Comparison of ENCODE assay signal across 26 mouse cellular contexts in the genomic region with DNA sequence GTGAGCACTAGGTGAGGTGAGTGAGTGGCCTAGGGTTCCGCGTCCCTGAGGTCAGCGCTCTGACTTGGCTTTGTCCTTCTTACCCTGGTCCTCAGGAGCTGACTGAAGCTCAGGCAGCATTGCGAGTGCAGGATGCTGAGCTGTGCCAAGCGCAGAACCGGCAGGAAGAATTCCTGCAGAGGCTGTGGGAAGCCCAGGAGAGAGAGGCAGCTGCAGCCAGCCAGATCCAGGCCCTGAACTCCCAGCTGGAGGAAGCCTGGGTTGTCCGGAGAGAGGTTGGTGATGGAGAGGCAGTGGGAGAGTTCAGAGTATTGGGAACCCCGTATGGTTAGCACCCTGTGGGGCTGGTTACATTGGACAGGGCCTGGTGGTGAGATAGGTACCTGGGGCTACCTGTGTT.
"Had no signal": no experiment of that assay in that cellular context is flagged by ENCODE, and none has a peak within 500 bp of the region (broad histone marks: within the 10 kb centered on the region; RNA-seq: fewer than 3 reads in every experiment).

No protein-coding gene starts in this region.

- ATAC-seq: hindbrain, postnatal 0 days; intestine, embryonic 16.5 days; liver, embryonic 12.5 days had no signal

- H3K27ac ChIP-seq: heart, adult 2 months; heart, embryonic 13.5 days; heart, embryonic 15.5 days; hindbrain, embryonic 13.5 days; hindbrain, embryonic 15.5 days; hindbrain, postnatal 0 days; kidney, embryonic 15.5 days; kidney, postnatal 0 days; limb, embryonic 13.5 days; limb, embryonic 15.5 days; liver, embryonic 12.5 days; liver, embryonic 14.5 days had no signal

- H3K9me3 ChIP-seq: heart, embryonic 13.5 days; heart, embryonic 15.5 days; hindbrain, embryonic 13.5 days; hindbrain, embryonic 15.5 days; kidney, embryonic 15.5 days; limb, embryonic 13.5 days; limb, embryonic 15.5 days; liver, embryonic 12.5 days had no signal

- H3K4me2 ChIP-seq: heart, embryonic 11.5 days; heart, embryonic 13.5 days; heart, embryonic 15.5 days; hindbrain, embryonic 13.5 days; hindbrain, embryonic 15.5 days; kidney, embryonic 15.5 days; limb, embryonic 13.5 days; limb, embryonic 15.5 days; liver, embryonic 12.5 days had no signal

- H3K36me3 ChIP-seq: hindbrain, embryonic 15.5 days had no signal

- H3K9ac ChIP-seq: heart, embryonic 13.5 days; heart, embryonic 15.5 days; hindbrain, embryonic 13.5 days; hindbrain, embryonic 15.5 days; kidney, embryonic 15.5 days; limb, embryonic 15.5 days; liver, embryonic 12.5 days; liver, embryonic 14.5 days had no signal

- H3K4me1 ChIP-seq: heart, embryonic 15.5 days; hindbrain, embryonic 13.5 days; hindbrain, embryonic 15.5 days; kidney, embryonic 15.5 days; limb, embryonic 13.5 days; limb, embryonic 15.5 days; liver, embryonic 12.5 days had no signal

- H3K4me3 ChIP-seq: heart, adult 2 months; heart, embryonic 13.5 days; heart, embryonic 15.5 days; hindbrain, embryonic 13.5 days; hindbrain, embryonic 15.5 days; kidney, embryonic 15.5 days; limb, embryonic 13.5 days; limb, embryonic 15.5 days; liver, embryonic 12.5 days had no signal

- H3K27me3 ChIP-seq: heart, embryonic 13.5 days; heart, embryonic 15.5 days; hindbrain, embryonic 13.5 days; hindbrain, embryonic 15.5 days; kidney, embryonic 15.5 days; limb, embryonic 13.5 days; limb, embryonic 15.5 days; liver, embryonic 12.5 days had no signal

- DNase-seq: gastrocnemius, postnatal 14 days; gastrocnemius, postnatal 36 days; heart, adult 11 months; heart, adult 2 months; heart, postnatal 14 days; heart, postnatal 36 days; kidney, adult 11 months; kidney, adult 2 months; kidney, adult 9 months; kidney, postnatal 14 days; kidney, postnatal 36 days; layer of hippocampus, adult 9-11 months; layer of hippocampus, postnatal 36 days had no signal
